Mouse (Mus musculus) heart, adult 2 months (tissue): ENCODE measurements around the gene 1110032A03Rik. TPM values are rescaled to one million over a fixed set of nuclear protein-coding genes. Genes with fewer than 3 reads are reported as not detected.
A peak's percentile ranks its signal among the peaks of the same experiment; 100 is the strongest.

ENCODE experiments used
- DNase-seq, 2 experiments: peaks; one replicate each; pipeline ENCODE4 v3.0.0; 2021
- H3K27ac ChIP-seq: fragments of 200-600 bp; 2 replicates; pipeline ENCODE4 v1.8.1; 2022
- H3K27me3 ChIP-seq: fragments of 200-500 bp; 2 replicates; pipeline ENCODE4 v1.6.1; 2012; ENCODE audit warnings: mild to moderate bottlenecking, low read length, inconsistent platforms, mixed read lengths; ENCODE audit not compliant: control insufficient read depth, insufficient read depth
- H3K36me3 ChIP-seq: fragments of 200-500 bp; 2 replicates; pipeline ENCODE4 v1.6.1; 2012; ENCODE audit warnings: low read length, inconsistent platforms; ENCODE audit not compliant: control insufficient read depth, insufficient read depth
- H3K4me1 ChIP-seq: fragments of 200-500 bp; 2 replicates; pipeline ENCODE4 v1.6.1; 2011; ENCODE audit warnings: low read length; ENCODE audit not compliant: control insufficient read depth, insufficient read depth
- H3K4me3 ChIP-seq: fragments of 200-600 bp; 2 replicates; pipeline ENCODE4 v1.8.1; 2022
- H3K79me2 ChIP-seq: fragments of 200-500 bp; replicated peaks from 2 replicates; pipeline ENCODE4 v1.6.1; 2012; ENCODE audit warnings: mild to moderate bottlenecking, inconsistent platforms, low read length, moderate library complexity, mixed read lengths; ENCODE audit not compliant: control insufficient read depth, insufficient read depth
- H3K9ac ChIP-seq: fragments of 200-500 bp; 2 replicates; pipeline ENCODE4 v1.6.1; 2012; ENCODE audit warnings: low read depth, mild to moderate bottlenecking, control low read depth, inconsistent platforms, low read length, mixed read lengths
- CTCF ChIP-seq: fragments of 200-600 bp; IDR thresholded peaks from 2 replicates; pipeline ENCODE4 v1.8.1; 2022; ENCODE audit warnings: antibody characterized with exemption, mild to moderate bottlenecking, moderate library complexity
- EP300 ChIP-seq: fragments of 200-500 bp; IDR thresholded peaks from 2 replicates; pipeline ENCODE4 v1.6.1; 2011; ENCODE audit warnings: low read depth, low read length, control low read depth; ENCODE audit not compliant: insufficient read depth
- POLR2A ChIP-seq: fragments of 200-500 bp; IDR thresholded peaks from 2 replicates; pipeline ENCODE4 v1.6.1; 2011; ENCODE audit warnings: mild to moderate bottlenecking, low read depth, low read length, control low read depth; ENCODE audit not compliant: insufficient read depth
- WGBS: fragments of 180-500 bp; shearing (Covaris S2); methylation state at CpG from one replicate; pipeline ENCODE4 v1.1.7; 2018; 5-methylcytosine and 5-hydroxymethylcytosine counted together
- intact Hi-C: fragments of 180-260 bp; cut with DNase I; formaldehyde crosslinking; loops from one replicate; pipeline ENCODE4 v1.15.1; 2025
- polyA plus RNA-seq: library from polyadenylated mRNA; depleted of rRNA; stranded (reverse); fragments of >200 nt; gene quantifications from 2 replicates; pipeline ENCODE4 v1.2.3, GENCODE M21; 2012
- total RNA-seq, 2 experiments: library from RNA; stranded (reverse); gene quantifications; 2 replicates each; pipeline ENCODE4 v1.2.3; 2021

Gene 1110032A03Rik
- total and polyA plus RNA-seq, 3 experiments: 11.8 to 34.5 (median 12.1) TPM

DNA sequence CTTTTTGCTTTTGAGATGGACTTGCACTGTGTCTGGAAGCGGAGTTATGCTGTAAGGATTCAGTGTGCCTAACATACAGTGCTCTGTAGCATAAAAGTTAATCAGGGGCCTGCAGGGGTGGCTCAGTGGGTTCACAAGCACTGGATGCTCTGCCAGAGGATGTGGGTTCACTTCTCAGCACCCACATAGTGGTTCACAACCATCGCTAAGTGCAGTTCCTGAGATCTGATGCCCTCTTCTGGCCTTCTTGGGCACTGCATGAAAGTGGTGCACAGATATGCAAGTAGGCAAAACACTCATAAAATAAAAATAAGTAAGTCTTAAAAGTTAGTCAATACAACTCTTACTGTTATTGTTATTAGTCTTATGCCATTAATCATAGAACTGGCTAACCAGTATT lies 6.8 kb upstream of the 1110032A03Rik start:
- Histone ChIP-seq H3K27ac (no peak overlapping the region), H3K9ac (no peak overlapping the region), H3K36me3 (no peaks in the 10 kb centered on the region), H3K79me2 (no peaks in the 10 kb centered on the region), H3K4me3 (no peak overlapping the region), H3K27me3 (no peaks in the 10 kb centered on the region), H3K4me1 (no peaks in the 10 kb centered on the region)
- TF ChIP-seq CTCF (peak; percentile 73), POLR2A (no peak)
- intact Hi-C loops: no loop called here
- DNase-seq: peak in 1 of 2 experiments; percentile 40
- WGBS: 83% methylated on average over 2 of the region's 2 CpGs

DNA sequence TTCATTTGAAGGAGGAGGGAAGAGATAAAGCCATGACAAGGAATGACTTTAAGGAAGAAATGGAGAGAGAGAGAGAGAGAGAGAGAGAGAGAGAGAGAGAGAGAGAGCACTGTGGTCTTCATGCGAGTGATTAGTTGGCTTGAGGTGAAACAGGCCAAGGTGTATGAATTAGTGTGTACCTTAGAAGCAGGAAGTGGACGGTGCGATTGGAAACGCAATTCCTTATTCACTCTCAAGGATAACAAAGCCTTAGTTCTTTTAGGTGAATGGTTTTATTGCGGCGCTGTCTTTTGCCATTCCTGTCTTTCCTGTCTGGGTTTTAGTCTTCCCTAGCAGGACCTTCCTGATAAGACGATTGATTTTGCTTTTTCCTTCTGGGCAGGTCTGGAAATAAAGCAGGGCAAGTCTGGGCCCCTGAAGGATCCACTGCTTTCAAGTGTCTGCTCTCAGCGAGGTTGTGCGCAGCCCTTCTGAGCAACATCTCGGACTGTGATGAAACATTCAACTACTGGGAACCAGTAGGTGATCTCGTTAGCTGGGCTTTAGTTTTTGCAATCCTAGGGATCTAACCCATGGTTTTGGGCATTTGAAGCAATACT lies 941 bp upstream of the 1110032A03Rik start:
- no peak for DNase-seq
- Histone ChIP-seq H3K9ac (peak overlapping the region; percentile 97; the same call in 1 of the 2 replicates), H3K79me2 (no peaks in the 10 kb centered on the region), H3K4me1 (peaks cover 1% of the 10 kb centered on the region), H3K36me3 (no peaks in the 10 kb centered on the region), H3K27ac (no peak overlapping the region), H3K27me3 (no peaks in the 10 kb centered on the region), H3K4me3 (peak overlapping the region; percentile 98)
- intact Hi-C loops: no loop called here
- TF ChIP-seq CTCF (no peak), POLR2A (no peak), EP300 (no peak)
- 66% methylated on average over 11 of the region's 11 CpGs for WGBS

DNA sequence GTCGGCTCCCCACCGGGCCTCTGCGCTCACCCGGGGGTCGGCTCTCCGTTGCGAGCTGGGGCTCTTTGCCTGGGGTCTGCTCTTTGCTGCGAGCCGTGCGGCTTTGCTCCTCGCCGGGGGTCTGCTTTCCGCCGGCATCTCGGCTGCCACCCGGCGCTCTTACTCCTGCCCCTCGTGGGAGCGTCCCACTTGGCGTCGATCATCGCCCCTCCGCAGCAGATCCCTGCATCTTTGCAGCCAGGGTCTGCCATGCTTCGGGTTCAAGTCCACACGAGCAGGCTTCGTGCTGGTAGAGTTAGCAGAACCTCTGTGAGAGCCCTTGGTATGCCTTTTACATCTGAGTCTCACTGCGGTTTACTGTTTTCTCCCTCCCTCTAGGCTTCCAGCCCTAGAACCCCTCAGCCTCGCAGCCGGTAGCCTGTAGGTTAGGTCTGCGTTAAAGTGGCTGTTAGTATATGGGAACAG lies 374 bp upstream of the 1110032A03Rik start:
- no peak for DNase-seq
- TF ChIP-seq EP300: no peak
- TF ChIP-seq CTCF: no peak
- no peak for TF ChIP-seq POLR2A
- H3K27me3 ChIP-seq: no peaks in the 10 kb centered on the region
- under 1% methylated on average over 30 of the region's 30 CpGs for WGBS
- peaks cover 1% of the 10 kb centered on the region for H3K4me1 ChIP-seq
- intact Hi-C loops: no loop called here
- H3K4me3 ChIP-seq: peak overlapping the region; percentile 98
- H3K9ac ChIP-seq: peak overlapping the region; percentile 97
- H3K27ac ChIP-seq: peak overlapping the region; percentile 60
- no peaks in the 10 kb centered on the region for H3K79me2 ChIP-seq
- no peaks in the 10 kb centered on the region for H3K36me3 ChIP-seq

DNA sequence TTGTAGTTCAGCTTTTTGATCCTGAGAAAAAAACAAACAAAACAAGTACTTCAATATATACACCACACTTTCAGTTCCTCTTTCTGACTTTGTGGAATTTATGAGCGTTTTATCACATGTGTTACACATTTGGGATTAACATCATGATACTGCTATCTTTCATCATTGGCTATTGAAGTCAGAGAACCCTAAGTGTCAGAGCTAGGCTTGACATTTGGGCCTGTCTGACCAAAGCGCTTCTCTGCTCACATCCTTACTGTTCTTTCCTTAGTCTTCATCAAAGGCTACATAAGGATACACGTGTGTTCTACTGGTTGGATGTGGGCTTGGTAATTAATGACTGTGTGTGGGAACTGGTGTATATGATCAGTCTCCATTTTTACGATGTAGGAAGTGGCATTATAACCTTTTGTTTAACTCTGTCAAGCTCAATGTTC lies 1.3 kb downstream of the 1110032A03Rik start:
- H3K9ac ChIP-seq: no peak overlapping the region
- no peak for DNase-seq

DNA sequence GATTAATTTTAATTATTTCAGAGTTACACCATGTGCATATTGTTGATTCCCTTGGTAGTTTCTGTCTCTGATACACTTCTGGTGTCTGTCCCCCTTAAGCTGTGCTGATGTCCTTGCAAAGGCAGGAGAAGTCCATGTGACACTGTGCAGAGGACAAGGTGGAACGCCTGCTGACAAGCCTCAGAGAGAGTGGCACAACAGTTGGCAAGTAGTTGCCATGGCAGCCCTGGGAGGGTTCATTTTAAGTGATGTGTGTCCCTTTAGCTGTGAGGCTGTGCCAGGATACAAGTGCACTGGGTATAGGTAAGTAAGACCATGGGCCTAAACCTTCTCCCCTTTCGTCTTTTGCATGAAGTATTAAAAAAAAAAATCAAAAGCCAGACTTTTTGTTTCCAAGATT lies 5.3 kb downstream of the 1110032A03Rik start:
- Histone ChIP-seq H3K9ac (no peak overlapping the region), H3K36me3 (no peaks in the 10 kb centered on the region), H3K4me3 (no peak overlapping the region), H3K4me1 (peaks cover 4% of the 10 kb centered on the region), H3K27ac (peak overlapping the region; percentile 18; the same call in 1 of the 2 replicates), H3K27me3 (no peaks in the 10 kb centered on the region), H3K79me2 (no peaks in the 10 kb centered on the region)
- DNase-seq: peak in 1 of 2 experiments; percentile 45
- 0 out of 2 replicates have a peak, but pooled peaks have one; percentile 35 for TF ChIP-seq EP300
- no peak for TF ChIP-seq POLR2A
- TF ChIP-seq CTCF: no peak
- intact Hi-C loops: no loop called here
- 76% methylated on average over 2 of the region's 2 CpGs for WGBS

More for the DNA sequence above, 1.3 kb downstream of the 1110032A03Rik start:
- WGBS: 70% methylated on average over 4 of the region's 4 CpGs
- intact Hi-C loops: no loop called here
- Histone ChIP-seq H3K4me1 (peaks cover 1% of the 10 kb centered on the region), H3K4me3 (no peak overlapping the region), H3K27ac (no peak overlapping the region), H3K79me2 (no peaks in the 10 kb centered on the region), H3K36me3 (no peaks in the 10 kb centered on the region), H3K27me3 (no peaks in the 10 kb centered on the region)
- no peak for TF ChIP-seq CTCF
- no peak for TF ChIP-seq POLR2A
- no peak for TF ChIP-seq EP300
